In genomic region chr10:37257544-37257943, GRCm38 (mm10) we compare ENCODE assay signal across 28 mouse cellular contexts.
DNase-seq lines count a peak whose midpoint lies in the region; ATAC-seq and TF ChIP-seq lines count a peak whose summit lies in the region.
"Had no signal": no experiment of that assay in that cellular context is flagged by ENCODE, and none has a peak within 500 bp of the region (broad histone marks: within the 10 kb centered on the region; RNA-seq: fewer than 3 reads in every experiment).

No protein-coding gene starts in this region.

- H3K4me1 ChIP-seq in heart, adult 2 months (ENCODE audit: control insufficient read depth, insufficient read depth, low read length): peaks cover 3% of the 10 kb centered on the region
- H3K4me1 ChIP-seq in heart, embryonic 12.5 days (replicated peaks): no peaks in the 10 kb centered on the region
- H3K4me1 ChIP-seq: embryonic facial prominence, embryonic 10.5 days; embryonic facial prominence, embryonic 15.5 days; forebrain, embryonic 12.5 days; hindbrain, embryonic 13.5 days; lung, embryonic 15.5 days; megakaryocyte, embryonic 14.5 days; midbrain, embryonic 13.5 days; neural tube, embryonic 15.5 days had no signal

- H3K79me2 ChIP-seq in heart, adult 2 months (replicated peaks; ENCODE audit: control insufficient read depth, insufficient read depth, low read length): no peaks in the 10 kb centered on the region

- WGBS in heart, adult 2 months: 36% methylated on average over 6 of the region's 6 CpGs
- WGBS in heart, embryonic 12.5 days: 59% methylated on average over 6 of the region's 6 CpGs

- H3K4me2 ChIP-seq in heart, embryonic 12.5 days: no peak overlapping the region
- H3K4me2 ChIP-seq: embryonic facial prominence, embryonic 15.5 days; forebrain, embryonic 12.5 days; hindbrain, embryonic 13.5 days; lung, embryonic 15.5 days; midbrain, embryonic 13.5 days; neural tube, embryonic 15.5 days had no signal

- 0 out of 2 replicates have a peak, but pooled peaks have one; percentile 47 for TF ChIP-seq EP300 in heart, adult 2 months (IDR thresholded peaks at IDR 0.05; ENCODE audit: insufficient read depth, low read depth, low read length)

- TF ChIP-seq CTCF in heart, adult 2 months (IDR thresholded peaks at IDR 0.05): no peak

- TF ChIP-seq POLR2A in heart, adult 2 months (IDR thresholded peaks at IDR 0.05; ENCODE audit: insufficient read depth, low read depth, low read length): no peak

- H3K4me3 ChIP-seq in heart, adult 2 months: no peak overlapping the region
- H3K4me3 ChIP-seq in heart, embryonic 12.5 days: no peak overlapping the region
- H3K4me3 ChIP-seq: embryonic facial prominence, embryonic 10.5 days; embryonic facial prominence, embryonic 15.5 days; forebrain, embryonic 12.5 days; hindbrain, embryonic 13.5 days; lung, embryonic 15.5 days; megakaryocyte, embryonic 14.5 days; midbrain, embryonic 13.5 days; neural tube, embryonic 15.5 days had no signal

- no peaks in the 10 kb centered on the region for H3K27me3 ChIP-seq in heart, adult 2 months (ENCODE audit: control insufficient read depth, insufficient read depth, low read length)
- no peaks in the 10 kb centered on the region for H3K27me3 ChIP-seq in heart, embryonic 12.5 days (replicated peaks)
- H3K27me3 ChIP-seq: embryonic facial prominence, embryonic 15.5 days; forebrain, embryonic 12.5 days; hindbrain, embryonic 13.5 days; lung, embryonic 15.5 days; megakaryocyte, embryonic 14.5 days; midbrain, embryonic 13.5 days; neural tube, embryonic 15.5 days had no signal

- no peak for DNase-seq in heart, adult 2 months
- DNase-seq in spleen, postnatal 36 days (ENCODE audit: low spot score in 2 of 2): peak; percentile 26 to 28
- no peak for DNase-seq in spleen, adult 12 weeks (ENCODE audit: low spot score)
- DNase-seq in lung, postnatal 36 days: peak; percentile 22
- DNase-seq in gastrocnemius, postnatal 4 days (ENCODE audit: low spot score in 2 of 2): no peak
- DNase-seq: adrenal gland, postnatal 25 days; cerebellum, adult 18-20 months; cerebellum, postnatal 14 days; gastrocnemius, postnatal 25 days; heart, postnatal 36 days; kidney, adult 8-10 months; kidney, postnatal 10 days; layer of hippocampus, postnatal 36 days; left cerebral cortex, postnatal 4 days; right cerebral cortex, postnatal 25 days; thymus, postnatal 4 days had no signal

- no peak for ATAC-seq in heart, embryonic 12.5 days (ENCODE audit: insufficient number of reproducible peaks, low FRiP score)
- no peak for ATAC-seq in frontal cortex, adult (ENCODE audit: low TSS enrichment)
- ATAC-seq: intestine, embryonic 16.5 days; midbrain, embryonic 13.5 days had no signal

- H3K9ac ChIP-seq in heart, adult 2 months (ENCODE audit: low read depth, low read length): no peak overlapping the region
- no peak overlapping the region for H3K9ac ChIP-seq in heart, embryonic 12.5 days
- H3K9ac ChIP-seq: embryonic facial prominence, embryonic 15.5 days; forebrain, embryonic 12.5 days; hindbrain, embryonic 13.5 days; liver, embryonic 14.5 days; lung, embryonic 15.5 days; midbrain, embryonic 13.5 days; neural tube, embryonic 15.5 days had no signal

- H3K27ac ChIP-seq in heart, adult 2 months: no peak overlapping the region
- H3K27ac ChIP-seq in heart, embryonic 12.5 days (ENCODE audit: poor library complexity, severe bottlenecking): no peak overlapping the region
- H3K27ac ChIP-seq: embryonic facial prominence, embryonic 10.5 days; embryonic facial prominence, embryonic 15.5 days; forebrain, embryonic 12.5 days; hindbrain, embryonic 13.5 days; liver, embryonic 14.5 days; lung, embryonic 15.5 days; midbrain, embryonic 13.5 days; neural tube, embryonic 15.5 days had no signal

- H3K9me3 ChIP-seq in heart, embryonic 12.5 days (replicated peaks): no peaks in the 10 kb centered on the region
- H3K9me3 ChIP-seq: embryonic facial prominence, embryonic 10.5 days; embryonic facial prominence, embryonic 15.5 days; forebrain, embryonic 12.5 days; hindbrain, embryonic 13.5 days; lung, embryonic 15.5 days; megakaryocyte, embryonic 14.5 days; midbrain, embryonic 13.5 days; neural tube, embryonic 15.5 days had no signal

- H3K36me3 ChIP-seq in heart, adult 2 months (ENCODE audit: control insufficient read depth, insufficient read depth, low read length): no peaks in the 10 kb centered on the region
- H3K36me3 ChIP-seq in heart, embryonic 12.5 days: no peaks in the 10 kb centered on the region
- H3K36me3 ChIP-seq: embryonic facial prominence, embryonic 10.5 days; embryonic facial prominence, embryonic 15.5 days; forebrain, embryonic 12.5 days; hindbrain, embryonic 13.5 days; lung, embryonic 15.5 days; midbrain, embryonic 13.5 days; neural tube, embryonic 15.5 days had no signal

- intact Hi-C loops in heart, adult 2 months (cut with DNase I): no loop called here

Comparison
In these comparisons a context has a peak if more than half of its experiments do, and no peak if none do; other contexts are left out.
1. DNase-seq: peak in spleen, postnatal 36 days (2 of 2) and lung, postnatal 36 days (single experiment); none in heart, adult 2 months (0 of 2), spleen, adult 12 weeks (single experiment) and gastrocnemius, postnatal 4 days (0 of 2).